Mouse (Mus musculus): ENCODE data around the gene Egfem1. TPM values are rescaled to one million over a fixed set of nuclear protein-coding genes. Genes with fewer than 3 reads are reported as not detected.

Gene Egfem1
- polyA plus RNA-seq, 1 experiment from 2014 or later: 3.3 TPM

GRCm38 (mm10) chr3:29608713-29609112 is 526.9 kb downstream of the Egfem1 start:
- Histone ChIP-seq H3K9ac (replicated peaks) (no peak overlapping the region), H3K9me3 (no peaks in the 10 kb centered on the region), H3K27me3 (no peaks in the 10 kb centered on the region), H3K4me1 (replicated peaks) (no peaks in the 10 kb centered on the region), H3K27ac (no peak overlapping the region), H3K4me2 (no peak overlapping the region), H3K4me3 (replicated peaks) (no peak overlapping the region), H3K36me3 (no peaks in the 10 kb centered on the region)
- 63% methylated on average over 3 of the region's 3 CpGs for WGBS
- ATAC-seq (ENCODE audit: insufficient number of reproducible peaks, insufficient read depth, low FRiP score, low TSS enrichment, low read depth): no peak

GRCm38 (mm10) chr3:29609174-29609573 is 527.4 kb downstream of the Egfem1 start:
- H3K9ac ChIP-seq (replicated peaks): no peak overlapping the region
- no peaks in the 10 kb centered on the region for H3K36me3 ChIP-seq
- no peaks in the 10 kb centered on the region for H3K27me3 ChIP-seq
- H3K9me3 ChIP-seq: no peaks in the 10 kb centered on the region
- no peak overlapping the region for H3K4me3 ChIP-seq (replicated peaks)
- H3K27ac ChIP-seq: no peak overlapping the region
- no peak for ATAC-seq (ENCODE audit: insufficient number of reproducible peaks, insufficient read depth, low FRiP score, low TSS enrichment, low read depth)
- H3K4me1 ChIP-seq (replicated peaks): no peaks in the 10 kb centered on the region
- H3K4me2 ChIP-seq: no peak overlapping the region
- 84% methylated on average over 2 of the region's 2 CpGs for WGBS

GRCm38 (mm10) chr3:29619586-29619985 is 537.8 kb downstream of the Egfem1 start:
- H3K4me3 ChIP-seq (replicated peaks): no peak overlapping the region
- no peaks in the 10 kb centered on the region for H3K36me3 ChIP-seq
- H3K9ac ChIP-seq (replicated peaks): no peak overlapping the region
- no peak overlapping the region for H3K27ac ChIP-seq
- no peaks in the 10 kb centered on the region for H3K9me3 ChIP-seq
- ATAC-seq (ENCODE audit: insufficient number of reproducible peaks, insufficient read depth, low FRiP score, low TSS enrichment, low read depth): no peak
- H3K4me1 ChIP-seq (replicated peaks): no peaks in the 10 kb centered on the region; the same call in 1 of the 2 replicates
- H3K4me2 ChIP-seq: no peak overlapping the region
- H3K27me3 ChIP-seq: no peaks in the 10 kb centered on the region
- 86% methylated on average over 1 of the region's 1 CpGs for whole genome bisulfite sequencing

DNA sequence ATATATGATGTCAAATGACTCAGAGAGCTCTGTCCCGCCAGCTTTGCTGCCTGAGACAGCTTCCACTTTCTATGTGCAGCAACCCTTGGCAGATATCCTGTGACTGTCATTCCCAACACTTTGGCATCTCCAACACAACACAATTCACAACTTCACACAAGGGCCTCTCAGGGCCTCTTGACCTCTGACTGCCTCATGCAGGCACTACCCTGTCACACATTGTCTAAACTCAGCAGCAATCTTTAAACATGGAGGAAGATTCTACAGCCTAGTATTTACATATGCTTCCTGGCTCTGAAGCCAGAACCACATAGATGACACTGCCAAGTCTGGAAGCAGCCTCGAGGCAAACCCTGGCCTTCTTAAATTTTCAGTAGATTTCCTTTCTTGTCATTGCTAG is 558.0 kb downstream of the Egfem1 start:
- Histone ChIP-seq H3K4me3 (replicated peaks) (no peak overlapping the region), H3K9ac (replicated peaks) (no peak overlapping the region), H3K4me2 (no peak overlapping the region), H3K9me3 (no peaks in the 10 kb centered on the region), H3K27me3 (no peaks in the 10 kb centered on the region), H3K27ac (no peak overlapping the region), H3K36me3 (no peaks in the 10 kb centered on the region), H3K4me1 (replicated peaks) (no peaks in the 10 kb centered on the region)
- WGBS: 71% methylated on average over 2 of the region's 2 CpGs
- ATAC-seq (ENCODE audit: insufficient number of reproducible peaks, insufficient read depth, low FRiP score, low TSS enrichment, low read depth): no peak

DNA sequence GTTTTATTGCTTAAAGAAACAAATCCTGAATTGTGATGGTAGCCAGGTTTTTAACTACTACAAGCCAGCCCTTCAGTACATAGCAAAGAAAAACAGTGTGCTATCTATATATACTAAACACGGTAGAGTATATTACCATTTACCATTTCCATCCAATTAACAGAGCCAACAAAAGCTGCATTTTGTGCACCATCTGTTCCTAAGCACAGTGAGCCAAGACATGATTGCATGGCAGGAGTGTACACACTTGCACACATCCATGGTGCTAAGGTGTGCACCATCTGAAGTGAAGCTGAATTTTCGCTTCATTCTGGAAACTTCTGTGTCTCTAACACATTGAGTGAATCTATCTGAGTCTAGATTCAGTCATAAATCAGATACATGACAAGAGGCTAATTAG is 585.0 kb downstream of the Egfem1 start:
- H3K9me3 ChIP-seq: no peaks in the 10 kb centered on the region
- no peak overlapping the region for H3K4me3 ChIP-seq (replicated peaks)
- H3K27ac ChIP-seq: no peak overlapping the region
- H3K4me1 ChIP-seq (replicated peaks): no peaks in the 10 kb centered on the region
- H3K4me2 ChIP-seq: no peak overlapping the region
- WGBS: 75% methylated on average over 2 of the region's 2 CpGs
- H3K36me3 ChIP-seq: no peaks in the 10 kb centered on the region
- ATAC-seq (ENCODE audit: insufficient number of reproducible peaks, insufficient read depth, low FRiP score, low TSS enrichment, low read depth): no peak
- no peaks in the 10 kb centered on the region for H3K27me3 ChIP-seq
- H3K9ac ChIP-seq (replicated peaks): no peak overlapping the region

- 82% methylated on average over 8 of the region's 8 CpGs for WGBS
- Histone ChIP-seq H3K4me3 (replicated peaks) (no peak overlapping the region), H3K27me3 (no peaks in the 10 kb centered on the region), H3K4me2 (no peak overlapping the region), H3K9me3 (no peaks in the 10 kb centered on the region), H3K27ac (no peak overlapping the region), H3K4me1 (replicated peaks) (0 out of 2 replicates have a peak, but pooled peaks cover 5% of the 10 kb centered on the region), H3K36me3 (no peaks in the 10 kb centered on the region), H3K9ac (replicated peaks) (no peak overlapping the region)
- no peak for ATAC-seq (ENCODE audit: insufficient number of reproducible peaks, insufficient read depth, low FRiP score, low TSS enrichment, low read depth)
Observed at GRCm38 (mm10) chr3:29689367-29690285, 607.8 kb downstream of the Egfem1 start.

DNA sequence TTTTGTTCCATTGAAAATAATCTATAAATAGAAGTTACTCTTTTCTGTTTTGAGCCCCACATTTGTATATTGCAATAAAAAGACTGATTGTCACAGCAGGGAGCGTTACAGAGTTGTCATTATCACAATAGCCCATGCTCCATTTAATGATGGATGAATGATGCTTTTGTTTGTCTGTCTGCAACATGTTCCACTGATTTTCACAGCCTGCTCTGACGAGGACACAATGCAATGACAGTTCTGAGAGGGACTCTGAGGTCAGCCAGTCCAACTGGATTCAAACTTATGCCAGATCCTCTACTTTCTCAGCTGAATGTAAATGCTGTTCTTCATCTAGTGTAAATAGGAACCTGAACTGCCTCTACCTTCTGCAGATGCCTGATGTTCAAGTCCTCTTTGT is 619.3 kb downstream of the Egfem1 start:
- ATAC-seq (ENCODE audit: insufficient number of reproducible peaks, insufficient read depth, low FRiP score, low TSS enrichment, low read depth): no peak
- Histone ChIP-seq H3K4me3 (replicated peaks) (no peak overlapping the region), H3K36me3 (no peaks in the 10 kb centered on the region), H3K27me3 (no peaks in the 10 kb centered on the region), H3K9ac (replicated peaks) (no peak overlapping the region), H3K27ac (no peak overlapping the region), H3K4me2 (no peak overlapping the region), H3K4me1 (replicated peaks) (no peaks in the 10 kb centered on the region), H3K9me3 (no peaks in the 10 kb centered on the region)
- WGBS: 70% methylated on average over 2 of the region's 2 CpGs

DNA sequence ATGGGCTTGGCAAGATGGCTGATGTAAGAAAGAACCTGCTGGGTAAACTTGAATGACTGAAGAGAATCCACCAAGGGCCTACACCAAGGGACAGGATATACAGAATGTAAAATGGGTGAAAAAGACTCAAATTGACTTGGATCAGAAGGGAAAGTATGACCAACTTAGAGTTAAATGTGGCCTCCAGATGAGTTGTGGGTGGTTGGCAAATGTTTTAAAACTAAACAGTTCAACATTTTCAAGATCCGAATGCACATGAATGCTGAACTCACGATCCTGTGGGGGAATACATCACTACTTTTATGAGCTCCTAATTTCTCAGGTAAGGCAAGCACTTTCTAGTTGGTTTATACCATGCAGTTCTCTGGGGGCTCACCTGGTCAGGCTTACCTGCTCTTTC is 625.0 kb downstream of the Egfem1 start:
- H3K9me3 ChIP-seq: no peaks in the 10 kb centered on the region
- H3K4me2 ChIP-seq: no peak overlapping the region
- ATAC-seq (ENCODE audit: insufficient number of reproducible peaks, insufficient read depth, low FRiP score, low TSS enrichment, low read depth): no peak
- no peak overlapping the region for H3K27ac ChIP-seq
- H3K36me3 ChIP-seq: no peaks in the 10 kb centered on the region
- H3K4me3 ChIP-seq (replicated peaks): no peak overlapping the region
- H3K9ac ChIP-seq (replicated peaks): no peak overlapping the region
- WGBS: 78% methylated on average over 2 of the region's 2 CpGs
- H3K4me1 ChIP-seq (replicated peaks): no peaks in the 10 kb centered on the region
- H3K27me3 ChIP-seq: no peaks in the 10 kb centered on the region

- Histone ChIP-seq H3K36me3 (no peaks in the 10 kb centered on the region), H3K27ac (no peak overlapping the region), H3K9ac (replicated peaks) (no peak overlapping the region), H3K4me1 (replicated peaks) (no peaks in the 10 kb centered on the region), H3K9me3 (no peaks in the 10 kb centered on the region), H3K4me3 (replicated peaks) (no peak overlapping the region), H3K4me2 (no peak overlapping the region), H3K27me3 (no peaks in the 10 kb centered on the region)
- no peak for ATAC-seq (ENCODE audit: insufficient number of reproducible peaks, insufficient read depth, low FRiP score, low TSS enrichment, low read depth)
- 77% methylated on average over 1 of the region's 1 CpGs for WGBS
Observed at GRCm38 (mm10) chr3:29707467-29707866, 625.6 kb downstream of the Egfem1 start.

- ATAC-seq (ENCODE audit: insufficient number of reproducible peaks, insufficient read depth, low FRiP score, low TSS enrichment, low read depth): no peak
- Histone ChIP-seq H3K9ac (replicated peaks) (no peak overlapping the region), H3K4me2 (no peak overlapping the region), H3K27ac (no peak overlapping the region), H3K27me3 (peaks cover 3% of the 10 kb centered on the region), H3K4me1 (replicated peaks) (no peaks in the 10 kb centered on the region), H3K4me3 (replicated peaks) (no peak overlapping the region), H3K36me3 (no peaks in the 10 kb centered on the region), H3K9me3 (no peaks in the 10 kb centered on the region)
- WGBS: 64% methylated on average over 8 of the region's 8 CpGs
Observed at GRCm38 (mm10) chr3:29726376-29726967, 644.6 kb downstream of the Egfem1 start.

- Histone ChIP-seq H3K9ac (replicated peaks) (no peak overlapping the region), H3K4me3 (replicated peaks) (no peak overlapping the region), H3K27ac (no peak overlapping the region), H3K27me3 (peaks cover 3% of the 10 kb centered on the region), H3K4me1 (replicated peaks) (peaks cover 6% of the 10 kb centered on the region; the same call in 1 of the 2 replicates), H3K9me3 (no peaks in the 10 kb centered on the region), H3K4me2 (no peak overlapping the region), H3K36me3 (no peaks in the 10 kb centered on the region)
- no peak for ATAC-seq (ENCODE audit: insufficient number of reproducible peaks, insufficient read depth, low FRiP score, low TSS enrichment, low read depth)
- 27% methylated on average over 4 of the region's 4 CpGs for WGBS
Observed at GRCm38 (mm10) chr3:29730062-29730760, 648.4 kb downstream of the Egfem1 start.
